10 mouse cellular contexts compared by ENCODE assay signal in the genomic region with DNA sequence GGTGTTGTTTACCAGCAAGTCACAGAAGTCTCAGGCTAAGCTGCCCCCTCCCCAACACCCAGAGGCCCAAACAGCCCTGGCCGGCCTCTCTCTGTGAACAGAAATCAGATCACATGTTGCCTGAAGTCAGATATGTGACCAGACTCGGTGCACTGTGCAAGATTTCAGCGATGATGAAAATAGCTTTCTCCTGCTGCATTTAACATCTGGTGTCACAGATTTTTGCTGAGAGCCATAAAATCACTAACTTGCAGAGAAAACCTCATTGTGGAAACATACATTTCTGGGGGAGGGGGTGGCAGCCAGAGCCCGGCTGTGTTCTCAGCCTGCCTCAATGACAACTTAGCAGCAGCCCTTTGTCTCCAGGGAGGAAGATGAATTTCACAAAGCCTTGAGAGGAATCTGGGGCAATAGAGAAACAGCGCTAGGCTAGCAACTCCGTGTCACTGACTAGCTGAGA.
A peak's percentile ranks its signal among the peaks of the same experiment; 100 is the strongest.
DNase-seq lines count a peak whose midpoint lies in the region; ATAC-seq lines count a peak whose summit lies in the region.
"Had no signal": no experiment of that assay in that cellular context is flagged by ENCODE, and none has a peak within 500 bp of the region (broad histone marks: within the 10 kb centered on the region; RNA-seq: fewer than 3 reads in every experiment).

No protein-coding gene starts in this region.

- no peaks in the 10 kb centered on the region for H3K27me3 ChIP-seq in embryonic facial prominence, embryonic 14.5 days (replicated peaks; ENCODE audit: control insufficient read depth, insufficient read depth, low read length)
- H3K27me3 ChIP-seq in hindbrain, embryonic 13.5 days = no peaks in the 10 kb centered on the region
- H3K27me3 ChIP-seq in midbrain, embryonic 15.5 days (replicated peaks) = no peaks in the 10 kb centered on the region

- H3K36me3 ChIP-seq in embryonic facial prominence, embryonic 14.5 days (ENCODE audit: control insufficient read depth, insufficient read depth, low read length) = no peaks in the 10 kb centered on the region
- no peaks in the 10 kb centered on the region for H3K36me3 ChIP-seq in hindbrain, embryonic 13.5 days
- H3K36me3 ChIP-seq in midbrain, embryonic 15.5 days (replicated peaks) = no peaks in the 10 kb centered on the region
- H3K36me3 ChIP-seq: heart, embryonic 10.5 days had no signal

- ATAC-seq in embryonic facial prominence, embryonic 14.5 days (ENCODE audit: low read depth) = peak; percentile 68
- ATAC-seq in hindbrain, embryonic 13.5 days (ENCODE audit: low FRiP score) = peak; percentile 78
- ATAC-seq in midbrain, embryonic 15.5 days (replicated peaks) = 0 out of 2 replicates have a peak, but pooled peaks have one; percentile 40

- peak; percentile 11 for DNase-seq in layer of hippocampus, adult 11-12 months (ENCODE audit: low spot score)
- DNase-seq in layer of hippocampus, postnatal 10 days (ENCODE audit: low spot score in 2 of 2) = no peak
- peak; percentile 73 for DNase-seq in embryonic facial prominence, embryonic 14.5 days (ENCODE audit: low spot score)
- DNase-seq in urinary bladder, adult 18-20 months (ENCODE audit: low spot score in 2 of 2) = no peak
- DNase-seq in spleen, postnatal 36 days (ENCODE audit: low spot score in 2 of 2) = no peak
- DNase-seq in urinary bladder, postnatal 14 days (ENCODE audit: low spot score) = no peak
- DNase-seq: lung, adult 2 months had no signal

- peaks cover 4% of the 10 kb centered on the region; the same call in 1 of the 2 replicates for H3K4me1 ChIP-seq in embryonic facial prominence, embryonic 14.5 days (ENCODE audit: control insufficient read depth, insufficient read depth, low read length)
- H3K4me1 ChIP-seq in hindbrain, embryonic 13.5 days (replicated peaks) = peaks cover 17% of the 10 kb centered on the region
- peaks cover 9% of the 10 kb centered on the region; the same call in 1 of the 2 replicates for H3K4me1 ChIP-seq in midbrain, embryonic 15.5 days

- WGBS in embryonic facial prominence, embryonic 14.5 days = 20% methylated on average over 6 of the region's 6 CpGs
- WGBS in hindbrain, embryonic 13.5 days = 15% methylated on average over 6 of the region's 6 CpGs
- 27% methylated on average over 6 of the region's 6 CpGs for WGBS in midbrain, embryonic 15.5 days

- H3K9ac ChIP-seq in embryonic facial prominence, embryonic 14.5 days (ENCODE audit: low read depth, low read length) = no peak overlapping the region
- H3K9ac ChIP-seq in hindbrain, embryonic 13.5 days = no peak overlapping the region
- H3K9ac ChIP-seq in midbrain, embryonic 15.5 days = no peak overlapping the region

- H3K9me3 ChIP-seq in embryonic facial prominence, embryonic 14.5 days (ENCODE audit: control insufficient read depth, low read length) = no peaks in the 10 kb centered on the region
- no peaks in the 10 kb centered on the region for H3K9me3 ChIP-seq in hindbrain, embryonic 13.5 days
- no peaks in the 10 kb centered on the region for H3K9me3 ChIP-seq in midbrain, embryonic 15.5 days
- H3K9me3 ChIP-seq: heart, embryonic 10.5 days had no signal

- H3K27ac ChIP-seq in embryonic facial prominence, embryonic 14.5 days (replicated peaks; ENCODE audit: low read depth, low read length) = peak overlapping the region; percentile 12
- H3K27ac ChIP-seq in hindbrain, embryonic 13.5 days = peak overlapping the region; percentile 37
- H3K27ac ChIP-seq in midbrain, embryonic 15.5 days = 0 out of 2 replicates have a peak overlapping the region, but pooled peaks have one; percentile 43
- H3K27ac ChIP-seq: heart, embryonic 10.5 days had no signal

- no peak overlapping the region for H3K4me2 ChIP-seq in embryonic facial prominence, embryonic 14.5 days (ENCODE audit: low read depth, low read length)
- no peak overlapping the region for H3K4me2 ChIP-seq in hindbrain, embryonic 13.5 days
- no peak overlapping the region for H3K4me2 ChIP-seq in midbrain, embryonic 15.5 days

- no peak overlapping the region for H3K4me3 ChIP-seq in embryonic facial prominence, embryonic 14.5 days (ENCODE audit: low read depth, low read length)
- no peak overlapping the region for H3K4me3 ChIP-seq in hindbrain, embryonic 13.5 days
- no peak overlapping the region for H3K4me3 ChIP-seq in midbrain, embryonic 15.5 days
- H3K4me3 ChIP-seq: heart, embryonic 10.5 days had no signal

Comparison
In these comparisons a context has a peak if more than half of its experiments do, and no peak if none do; other contexts are left out.
1. DNase-seq: peak in layer of hippocampus, adult 11-12 months (single experiment) and embryonic facial prominence, embryonic 14.5 days (single experiment); none in layer of hippocampus, postnatal 10 days (0 of 2), urinary bladder, adult 18-20 months (0 of 2), spleen, postnatal 36 days (0 of 2) and urinary bladder, postnatal 14 days (single experiment).
2. Peak in every context shown above with its lines, with median percentiles within 50 percentile points of each other: ATAC-seq and H3K27ac ChIP-seq.